Mouse (Mus musculus): ENCODE measurements around the gene Sat1. TPM values are rescaled to one million over a fixed set of nuclear protein-coding genes. Genes with fewer than 3 reads are reported as not detected.
"Not testable (repeated sequence)": the region's sequence is repeated elsewhere in the genome, so short reads cannot be mapped to it uniquely, and the experiment has no call there.

Gene Sat1
- total RNA-seq (2017): 2,269 to 2,897 TPM (median 2,355 TPM) in 3 replicates

DNA sequence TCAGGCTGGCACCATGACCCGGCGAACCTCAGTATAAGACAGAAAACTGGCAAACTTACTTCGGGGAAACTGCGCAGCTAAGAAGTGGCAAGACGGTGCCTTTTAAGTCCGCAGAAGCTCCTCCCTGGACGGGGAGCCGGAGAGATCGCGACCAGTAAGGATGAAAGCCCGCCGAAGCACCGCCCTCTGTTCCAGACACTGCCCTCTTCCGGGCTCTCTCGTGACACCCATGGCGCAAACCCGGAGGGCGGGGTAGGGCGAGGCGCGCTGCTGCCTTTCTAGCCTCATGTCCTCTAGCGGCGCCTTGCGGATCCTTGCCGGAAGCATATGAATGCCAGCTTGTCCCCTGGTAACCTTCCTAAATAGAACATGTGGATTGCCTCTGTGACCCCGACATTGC lies at the start of gene Sat1:
Sat1 (minus strand) TSS at position 179 of the 400 bp plus-strand sequence.
- peak; percentile 91 for ATAC-seq (replicated peaks; ENCODE audit: insufficient number of reproducible peaks, low FRiP score, low TSS enrichment, poor library complexity, severe bottlenecking)

DNA sequence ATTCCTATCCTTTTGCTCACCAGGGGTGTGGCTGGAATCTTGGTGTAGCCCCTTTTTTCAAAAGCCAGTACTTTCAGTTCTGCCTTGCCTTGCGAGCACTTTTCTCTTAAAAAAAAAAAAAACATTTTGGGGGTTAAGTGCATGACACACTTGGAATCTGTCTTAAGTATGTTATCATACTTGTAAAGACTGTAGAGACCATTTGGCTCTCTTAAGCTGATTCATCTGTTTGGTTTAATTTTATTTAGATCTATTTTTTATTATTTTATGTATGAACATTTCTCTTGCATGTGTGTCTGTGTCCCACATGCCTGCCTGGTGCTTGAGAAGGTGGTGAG lies 46.6 kb upstream of the Sat1 start:
- no peak for ATAC-seq (replicated peaks; ENCODE audit: insufficient number of reproducible peaks, low FRiP score, low TSS enrichment, poor library complexity, severe bottlenecking)

DNA sequence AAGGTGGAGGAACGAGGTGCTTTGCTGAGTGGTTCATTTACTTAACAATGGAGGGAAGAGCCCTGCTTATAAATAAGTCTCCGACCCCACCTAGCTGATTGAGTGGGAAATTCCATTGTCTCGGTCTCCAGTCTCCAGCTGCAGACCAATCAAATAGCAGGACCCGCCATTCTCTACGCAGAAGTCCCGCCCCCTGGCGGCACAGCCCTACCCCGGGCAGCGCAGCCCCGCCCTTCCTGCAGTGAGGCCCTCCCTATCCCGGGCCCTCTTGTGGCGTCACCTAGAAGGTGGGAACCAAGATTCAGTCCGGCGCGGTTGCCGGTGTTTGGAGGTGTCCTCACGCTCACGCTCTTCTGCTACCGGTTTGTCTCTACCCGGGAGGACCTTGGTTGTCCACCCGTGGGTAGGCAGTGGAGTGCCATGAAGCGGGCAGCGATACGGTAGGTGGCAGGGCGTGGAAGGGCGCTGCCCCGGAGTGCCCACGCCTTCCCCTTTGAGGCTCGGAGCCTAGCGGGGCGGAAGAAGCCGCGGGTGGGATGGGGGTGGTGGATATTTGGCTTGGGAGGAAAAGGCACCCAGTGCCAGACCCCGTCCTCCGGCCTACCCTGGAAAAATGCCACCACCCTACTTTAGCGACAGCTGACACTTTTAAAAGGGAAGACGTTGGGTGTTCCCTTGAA lies 46.1 kb upstream of the Sat1 start, which contains the start of gene Acot9:
Acot9 (plus strand) TSS at position 209 of the 680 bp plus-strand sequence.
- peak; percentile 94 for ATAC-seq (replicated peaks; ENCODE audit: insufficient number of reproducible peaks, low FRiP score, low TSS enrichment, poor library complexity, severe bottlenecking)

DNA sequence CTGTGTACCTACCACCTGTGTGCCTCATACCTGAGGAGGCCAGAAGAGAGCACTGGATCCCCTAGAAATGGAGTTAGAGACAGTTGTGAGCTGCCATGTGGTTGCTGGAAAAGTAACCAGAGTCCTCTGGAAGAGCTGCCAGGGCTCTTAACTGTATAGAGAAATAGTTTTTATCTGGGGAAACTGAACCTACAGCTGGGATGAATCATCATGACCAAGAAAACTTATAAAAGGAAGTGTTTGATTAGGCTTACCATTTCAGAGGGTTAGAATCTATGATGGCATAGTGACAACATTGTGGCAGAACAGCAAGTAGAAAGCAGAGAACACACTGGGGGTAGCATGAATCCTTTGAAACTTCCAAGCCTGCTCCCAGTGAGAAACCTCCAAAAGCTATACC lies 40.6 kb upstream of the Sat1 start:
- ATAC-seq (replicated peaks; ENCODE audit: insufficient number of reproducible peaks, low FRiP score, low TSS enrichment, poor library complexity, severe bottlenecking): no peak

DNA sequence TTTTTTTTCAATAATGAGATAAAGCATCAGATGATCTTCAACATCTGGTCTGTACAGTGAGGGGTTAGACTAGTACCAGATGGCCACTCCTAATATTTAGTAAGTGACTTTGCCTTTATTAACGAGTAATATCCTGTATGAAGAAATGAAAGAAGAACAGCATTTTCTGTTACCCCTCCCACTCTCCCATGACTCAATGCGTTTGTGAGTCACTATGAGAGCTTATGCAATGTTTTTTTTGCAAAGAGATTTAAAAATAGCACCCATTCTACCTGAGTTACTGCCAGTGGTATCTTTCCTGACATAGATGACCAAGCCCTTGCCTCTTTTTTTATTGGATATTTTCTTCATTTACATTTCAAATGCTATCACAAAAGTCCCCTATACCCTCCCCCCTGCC lies 2.0 kb upstream of the Sat1 start:
- no peak for ATAC-seq (replicated peaks; ENCODE audit: insufficient number of reproducible peaks, low FRiP score, low TSS enrichment, poor library complexity, severe bottlenecking)

DNA sequence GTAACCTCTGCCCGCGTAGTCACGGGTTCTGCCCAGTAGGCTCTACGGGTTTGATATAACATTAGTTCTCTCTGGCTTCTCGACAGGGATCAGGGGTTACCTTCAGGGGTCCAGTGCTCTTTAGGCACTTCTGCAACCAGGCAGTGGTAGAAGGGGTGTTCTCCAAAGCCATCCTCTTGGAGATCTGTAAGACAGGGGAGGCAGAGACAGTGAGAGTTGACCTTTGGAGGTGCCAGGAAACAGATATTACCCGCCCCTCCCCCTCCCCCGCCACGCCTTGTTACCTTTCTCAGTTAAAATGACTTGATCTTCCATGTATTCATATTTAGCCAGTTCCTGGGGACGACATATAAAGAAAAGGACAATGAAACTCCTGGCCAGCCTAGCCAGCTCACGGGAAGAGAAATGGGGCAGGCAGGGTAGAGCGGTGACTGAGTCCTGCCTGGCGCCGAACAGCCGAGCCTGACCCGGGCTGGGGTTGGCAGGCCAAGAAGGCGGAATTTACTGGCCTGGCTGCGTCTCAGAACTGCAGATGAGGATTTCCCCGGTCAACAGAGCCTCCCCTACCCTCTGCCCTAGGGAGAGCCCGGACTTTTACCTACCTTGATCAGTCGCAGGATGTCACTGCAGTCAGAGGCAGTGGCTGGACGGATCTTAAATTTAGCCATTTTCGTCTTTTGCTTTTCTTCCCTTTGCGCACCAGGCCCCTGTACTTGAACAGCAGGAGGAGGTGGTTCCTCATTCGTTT lies 574 bp downstream of the Sat1 start:
- ATAC-seq (replicated peaks; ENCODE audit: insufficient number of reproducible peaks, low FRiP score, low TSS enrichment, poor library complexity, severe bottlenecking): no peak; the same call in 1 of the 2 replicates

DNA sequence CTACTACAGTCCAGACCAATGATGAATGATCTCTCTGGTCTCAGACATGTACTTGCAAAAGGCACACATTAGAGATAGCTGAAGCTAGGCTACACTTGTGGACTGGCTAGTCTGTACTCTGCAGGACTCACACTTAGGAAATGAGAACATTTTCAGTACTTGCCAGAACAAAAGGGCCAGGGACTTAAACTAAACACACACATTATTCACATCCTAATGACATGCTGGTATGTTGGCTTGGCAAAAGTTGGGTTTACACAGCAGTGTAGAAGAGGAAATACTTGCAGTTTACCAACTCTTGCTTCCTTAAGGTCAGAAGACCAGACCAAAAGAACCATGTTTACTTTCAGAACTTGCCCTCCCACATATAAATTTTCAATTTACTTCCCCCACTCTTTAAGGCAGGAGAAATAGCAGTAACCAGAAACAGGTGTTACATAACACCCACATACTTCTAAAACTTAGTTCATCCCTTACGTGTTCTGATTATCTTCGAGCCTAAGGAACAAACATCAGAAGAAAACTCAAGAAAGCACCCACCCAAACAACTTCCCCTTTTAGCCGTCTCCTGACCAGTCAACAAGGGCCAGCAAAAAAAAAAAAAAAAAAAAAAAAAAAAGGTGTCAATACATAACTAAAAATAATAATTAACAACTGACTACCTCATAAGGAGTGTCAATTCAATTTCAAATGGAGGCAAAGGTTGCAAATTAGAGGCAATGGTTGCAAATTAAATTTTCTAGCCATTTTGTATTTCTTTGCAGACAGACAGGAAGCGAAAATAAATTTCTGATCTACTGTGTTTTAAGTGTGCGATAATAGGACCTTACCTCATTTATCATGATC lies 1.7 kb downstream of the Sat1 start:
- ATAC-seq (replicated peaks; ENCODE audit: insufficient number of reproducible peaks, low FRiP score, low TSS enrichment, poor library complexity, severe bottlenecking): no peak

DNA sequence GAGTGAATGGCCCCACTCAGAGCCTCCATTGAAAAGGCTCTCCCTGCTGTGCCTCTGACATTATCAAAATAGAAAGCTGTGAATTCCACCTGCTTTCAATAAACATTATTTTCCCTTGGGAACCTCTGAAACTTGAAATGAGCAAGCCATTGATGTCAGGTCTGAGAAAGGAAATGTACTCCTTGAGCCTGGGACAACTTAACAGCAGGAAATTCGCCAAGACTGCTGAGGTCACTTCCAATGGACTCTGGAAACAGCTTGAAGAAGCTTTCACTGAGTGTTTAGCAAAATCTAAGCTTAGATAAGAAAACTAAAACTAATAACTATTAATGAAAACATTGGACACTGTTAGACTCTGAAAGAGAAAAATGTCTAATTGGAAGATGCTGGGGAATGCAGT lies 7.6 kb downstream of the Sat1 start:
- ATAC-seq (replicated peaks; ENCODE audit: insufficient number of reproducible peaks, low FRiP score, low TSS enrichment, poor library complexity, severe bottlenecking): no peak

DNA sequence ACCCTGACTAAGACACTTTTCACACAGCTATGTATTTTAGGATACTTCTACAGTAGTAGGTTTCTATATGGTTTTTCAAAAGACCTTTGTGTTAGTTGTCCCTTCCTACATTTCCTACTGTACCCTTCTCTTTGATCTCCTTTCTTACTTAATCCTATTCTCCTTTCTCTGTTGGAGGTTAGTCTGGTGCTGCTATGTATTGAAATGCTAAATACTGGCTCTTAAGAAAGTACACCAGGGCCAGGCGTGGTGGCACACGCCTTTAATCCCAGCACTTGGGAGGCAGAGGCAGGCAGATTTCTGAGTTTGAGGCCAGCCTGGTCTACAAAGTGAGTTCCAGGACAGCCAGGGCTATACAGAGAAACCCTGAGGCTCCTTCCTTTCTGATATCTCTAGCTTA lies 10.8 kb downstream of the Sat1 start:
- not testable (repeated sequence) for ATAC-seq (replicated peaks; ENCODE audit: insufficient number of reproducible peaks, low FRiP score, low TSS enrichment, poor library complexity, severe bottlenecking)

DNA sequence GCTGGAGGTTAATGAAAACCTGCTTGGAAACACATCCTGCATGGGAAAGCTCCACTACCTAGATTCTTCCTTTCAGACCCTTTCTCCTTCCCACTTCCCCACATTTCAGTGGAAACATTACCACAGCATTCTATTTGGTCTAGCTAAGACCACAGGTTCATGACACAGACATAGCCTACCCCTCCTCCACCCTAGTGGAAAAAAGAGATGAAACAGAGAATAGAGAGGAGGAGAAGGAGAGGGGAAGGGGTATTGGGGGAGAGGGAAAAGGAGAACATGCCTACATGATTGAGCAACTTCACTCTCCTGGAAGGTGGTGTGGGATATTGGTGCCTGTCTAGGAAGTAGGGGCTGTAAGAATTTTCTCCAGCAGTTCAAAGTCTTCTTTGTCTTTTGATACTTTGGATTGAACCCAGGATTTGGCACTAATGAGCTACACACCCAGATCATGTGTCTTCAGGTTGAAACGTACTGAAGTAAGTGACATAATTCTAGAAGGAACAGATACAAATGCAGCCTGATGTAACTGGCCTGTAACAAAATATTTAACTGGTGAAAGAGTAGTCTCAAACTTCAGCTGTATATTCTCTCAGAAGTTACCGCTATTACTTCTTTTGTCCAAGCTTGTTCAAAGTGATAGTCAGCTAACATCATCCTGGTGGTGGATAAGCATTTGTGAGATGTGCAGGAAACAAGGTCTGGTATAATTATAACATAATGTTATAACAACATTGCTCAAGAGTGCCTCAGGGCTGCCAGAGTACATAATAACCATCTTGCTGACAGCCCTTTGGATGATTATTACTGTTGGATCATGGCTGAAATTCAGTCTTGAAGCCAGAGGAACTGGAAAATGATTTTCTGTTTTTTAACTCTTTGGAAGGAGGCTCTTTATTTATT lies 13.6 kb downstream of the Sat1 start:
- no peak for ATAC-seq (replicated peaks; ENCODE audit: insufficient number of reproducible peaks, low FRiP score, low TSS enrichment, poor library complexity, severe bottlenecking)

DNA sequence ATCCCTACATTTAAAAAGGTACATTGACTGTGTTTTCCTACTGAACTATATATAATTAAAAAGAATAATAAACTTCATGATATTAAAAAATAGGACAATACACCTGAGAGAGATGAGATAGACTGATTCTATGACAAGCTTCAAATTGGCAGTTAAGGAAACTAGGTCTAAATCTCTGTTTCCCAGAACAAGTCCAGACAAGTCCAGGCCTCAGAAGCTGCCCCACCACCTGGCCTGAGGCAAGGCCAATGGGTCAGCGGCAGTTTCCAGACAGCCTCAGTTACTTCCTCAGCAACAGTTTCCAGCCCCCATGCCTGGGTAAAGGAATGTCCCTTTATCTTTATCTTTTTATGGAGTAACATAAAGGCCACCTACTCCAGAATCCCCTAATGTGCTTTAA lies 14.4 kb downstream of the Sat1 start:
- no peak for ATAC-seq (replicated peaks; ENCODE audit: insufficient number of reproducible peaks, low FRiP score, low TSS enrichment, poor library complexity, severe bottlenecking)

DNA sequence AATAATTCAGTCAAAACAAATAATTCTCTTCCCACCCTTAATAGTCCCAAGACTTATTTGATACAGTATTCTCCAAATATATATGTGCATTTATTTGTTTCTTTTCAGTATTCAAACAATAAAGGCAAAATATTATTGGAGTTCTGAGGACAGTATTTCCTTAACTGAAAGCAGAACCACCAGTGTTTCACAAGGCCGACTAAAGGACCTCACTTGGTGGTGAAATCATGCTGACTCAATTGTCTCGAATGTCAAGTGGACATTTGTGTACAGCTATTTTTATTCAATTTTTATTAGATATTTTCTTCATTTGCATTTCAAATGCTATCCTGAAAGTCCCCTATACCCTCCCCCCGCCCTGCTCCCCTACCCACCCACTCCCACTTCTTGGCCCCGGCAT lies 21.3 kb downstream of the Sat1 start:
- peak; percentile 63; the same call in 1 of the 2 replicates for ATAC-seq (replicated peaks; ENCODE audit: insufficient number of reproducible peaks, low FRiP score, low TSS enrichment, poor library complexity, severe bottlenecking)

DNA sequence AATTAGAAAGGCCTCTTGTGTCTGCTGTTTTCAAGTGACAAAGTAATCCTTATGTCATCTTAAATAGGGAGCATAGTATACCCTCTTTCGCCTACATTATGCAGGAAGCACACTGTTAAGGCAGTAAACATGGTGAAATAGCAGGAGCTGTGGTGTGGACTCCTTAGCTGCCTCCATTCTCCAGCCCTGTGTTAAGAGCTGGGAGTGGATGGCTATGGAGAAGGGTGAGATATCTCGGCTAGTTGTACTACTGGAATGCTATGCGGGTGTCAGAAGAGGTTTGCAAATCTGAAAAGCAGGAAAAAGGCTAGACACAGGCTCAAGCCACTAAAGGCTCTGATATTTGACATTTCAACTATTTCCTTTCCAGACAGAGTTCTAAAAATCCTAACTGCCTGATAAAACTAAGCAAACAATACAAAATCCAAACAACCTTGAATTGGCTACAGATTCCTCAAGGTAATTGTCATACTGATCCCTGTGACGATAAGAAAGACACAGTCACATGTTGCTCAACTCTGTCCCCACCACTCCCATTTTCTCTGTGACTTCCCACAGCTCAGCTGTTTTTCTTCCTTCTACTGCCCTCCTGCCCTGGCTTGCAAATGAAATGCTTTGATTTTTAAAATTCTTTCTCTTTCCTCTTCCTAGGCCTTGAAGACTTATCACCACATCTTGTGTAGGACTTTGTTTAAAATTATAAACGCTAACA lies 22.4 kb downstream of the Sat1 start:
- ATAC-seq (replicated peaks; ENCODE audit: insufficient number of reproducible peaks, low FRiP score, low TSS enrichment, poor library complexity, severe bottlenecking): no peak

DNA sequence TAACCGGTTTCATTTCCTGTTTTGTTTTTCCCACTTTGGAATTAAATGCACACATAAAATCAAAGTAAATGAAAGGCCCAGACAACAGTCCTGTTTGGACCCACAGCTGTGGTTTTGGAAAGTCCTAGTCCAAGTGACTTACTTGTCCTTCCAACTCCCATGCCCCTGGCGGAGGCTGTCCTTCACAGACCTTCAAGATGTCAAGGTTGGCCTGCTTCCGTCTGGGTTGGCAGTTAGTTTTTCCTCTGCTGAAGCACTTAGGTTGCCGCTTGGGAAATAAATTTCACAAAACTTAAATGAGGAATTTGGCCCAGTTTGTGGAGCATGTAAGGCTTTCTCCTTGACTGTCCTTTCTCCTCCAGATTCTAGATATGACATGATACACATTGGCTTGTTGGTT lies 24.3 kb downstream of the Sat1 start:
- no peak for ATAC-seq (replicated peaks; ENCODE audit: insufficient number of reproducible peaks, low FRiP score, low TSS enrichment, poor library complexity, severe bottlenecking)

DNA sequence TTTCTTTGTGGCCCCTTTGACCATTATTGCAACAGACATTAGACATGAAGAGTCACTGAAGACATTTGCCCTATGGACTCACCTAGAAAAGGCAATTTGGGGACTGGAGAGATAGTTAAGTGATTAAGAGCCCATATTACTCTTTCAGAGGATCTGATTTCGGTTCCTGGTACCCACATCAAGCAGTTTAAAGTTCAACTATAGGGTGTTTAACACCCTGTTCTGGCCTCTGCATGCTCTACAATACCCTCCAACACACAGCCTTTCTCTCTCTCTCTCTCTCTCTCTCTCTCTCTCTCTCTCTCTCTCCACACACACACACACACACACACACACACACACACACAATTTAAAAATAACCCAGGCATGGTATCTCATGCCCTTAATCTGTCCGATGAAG lies 38.6 kb downstream of the Sat1 start:
- no peak for ATAC-seq (replicated peaks; ENCODE audit: insufficient number of reproducible peaks, low FRiP score, low TSS enrichment, poor library complexity, severe bottlenecking)

DNA sequence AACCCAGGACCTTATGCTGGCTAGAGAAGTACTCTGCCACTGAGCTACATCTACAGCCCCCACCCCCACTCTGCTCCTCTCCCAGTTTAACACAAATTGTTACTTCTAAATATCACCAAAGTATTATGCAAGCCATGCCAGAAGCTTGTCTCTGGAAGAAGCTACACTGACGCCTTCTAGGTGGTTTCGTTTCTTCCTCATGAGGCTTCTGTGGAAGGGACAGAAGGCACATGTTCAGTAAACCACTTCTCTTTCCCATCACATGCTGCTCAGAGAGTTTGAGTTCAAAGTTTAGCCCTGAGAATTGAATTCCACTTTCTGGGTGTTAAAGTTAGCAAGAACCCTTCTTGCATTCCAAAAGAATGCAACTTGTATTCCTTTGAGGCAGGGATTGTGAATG lies 39.0 kb downstream of the Sat1 start:
- ATAC-seq (replicated peaks; ENCODE audit: insufficient number of reproducible peaks, low FRiP score, low TSS enrichment, poor library complexity, severe bottlenecking): peak; percentile 81

DNA sequence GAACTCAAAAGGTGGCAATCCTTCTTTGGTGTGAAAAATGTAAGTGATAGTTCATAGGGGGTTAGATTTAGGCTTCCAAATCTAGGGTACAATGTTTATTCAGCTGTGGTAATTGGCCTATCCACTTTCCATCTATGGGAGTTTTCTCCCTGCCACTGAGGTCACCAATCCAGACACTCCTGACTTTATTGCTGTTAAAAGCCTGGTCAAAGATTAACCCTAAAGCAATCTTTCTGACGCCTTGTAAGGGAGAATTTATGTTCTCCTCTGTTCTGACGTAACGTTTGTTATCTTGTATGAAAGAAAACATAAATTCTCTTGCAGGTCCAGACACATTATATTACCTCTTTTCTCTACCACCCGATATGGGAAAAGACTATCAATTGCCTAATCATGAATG lies 40.7 kb downstream of the Sat1 start:
- no peak for ATAC-seq (replicated peaks; ENCODE audit: insufficient number of reproducible peaks, low FRiP score, low TSS enrichment, poor library complexity, severe bottlenecking)

DNA sequence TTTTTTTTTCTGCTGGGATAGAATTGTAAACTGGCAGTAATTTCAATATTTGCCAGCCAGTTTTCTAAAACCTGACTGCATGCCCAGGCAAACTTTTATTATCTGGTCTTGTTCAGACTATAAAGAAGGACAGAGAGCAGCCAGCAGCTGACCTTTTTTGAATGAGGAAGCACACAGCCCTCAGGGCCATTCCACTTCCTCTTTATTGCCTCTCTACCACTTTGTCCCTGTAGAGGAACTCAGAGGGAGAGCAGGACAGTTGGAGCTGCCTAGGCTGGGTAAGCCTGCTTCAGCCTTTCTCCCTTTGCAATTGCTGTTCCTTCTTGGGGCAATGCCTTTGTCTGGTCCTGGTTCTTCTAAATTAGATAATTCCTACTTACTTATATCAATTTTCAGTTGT lies 43.9 kb downstream of the Sat1 start:
- ATAC-seq (replicated peaks; ENCODE audit: insufficient number of reproducible peaks, low FRiP score, low TSS enrichment, poor library complexity, severe bottlenecking): peak; percentile 94

All from monocyte, adult 5-6 weeks (primary cell).